Mouse (Mus musculus): ENCODE measurements around the gene 2010111I01Rik.
"Not testable (repeated sequence)": the region's sequence is repeated elsewhere in the genome, so short reads cannot be mapped to it uniquely, and the experiment has no call there.

Gene 2010111I01Rik

GRCm38 (mm10) chr13:63223026-63223770, 258.5 kb downstream of the 2010111I01Rik start:
- DNase-seq: no peak

GRCm38 (mm10) chr13:63225796-63226583, 261.3 kb downstream of the 2010111I01Rik start:
- no peak for DNase-seq

GRCm38 (mm10) chr13:63227785-63228184, 263.1 kb downstream of the 2010111I01Rik start:
- no peak for DNase-seq

GRCm38 (mm10) chr13:63230955-63231701, 266.4 kb downstream of the 2010111I01Rik start:
- no peak for DNase-seq

- no peak for DNase-seq
Observed at GRCm38 (mm10) chr13:63231702-63232070, 267.0 kb downstream of the 2010111I01Rik start.

- DNase-seq: no peak
Observed at GRCm38 (mm10) chr13:63232558-63232957, 267.9 kb downstream of the 2010111I01Rik start.

- not testable (repeated sequence) for DNase-seq
Observed at GRCm38 (mm10) chr13:63234520-63234919, 269.8 kb downstream of the 2010111I01Rik start.

- DNase-seq: no peak
Observed at GRCm38 (mm10) chr13:63235551-63235950, 270.9 kb downstream of the 2010111I01Rik start.

- no peak for DNase-seq
Observed at GRCm38 (mm10) chr13:63236159-63236893, 271.6 kb downstream of the 2010111I01Rik start.

- DNase-seq: no peak
Observed at GRCm38 (mm10) chr13:63238045-63238444, 273.4 kb downstream of the 2010111I01Rik start.

GRCm38 (mm10) chr13:63239301-63239804, 274.7 kb downstream of the 2010111I01Rik start:
- no peak for DNase-seq

- peak; percentile 90 for DNase-seq
Observed at GRCm38 (mm10) chr13:63239877-63240671, 275.4 kb downstream of the 2010111I01Rik start.

- DNase-seq: no peak
Observed at GRCm38 (mm10) chr13:63240835-63241234, 276.1 kb downstream of the 2010111I01Rik start.

- DNase-seq: no peak
Observed at GRCm38 (mm10) chr13:63241665-63242064, 277.0 kb downstream of the 2010111I01Rik start.

GRCm38 (mm10) chr13:63242401-63243192, 277.9 kb downstream of the 2010111I01Rik start:
- no peak for DNase-seq

GRCm38 (mm10) chr13:63243586-63243985, 278.9 kb downstream of the 2010111I01Rik start:
- no peak for DNase-seq

GRCm38 (mm10) chr13:63244425-63244824, 279.7 kb downstream of the 2010111I01Rik start:
- DNase-seq: no peak

- DNase-seq: no peak
Observed at GRCm38 (mm10) chr13:63245218-63245617, 280.5 kb downstream of the 2010111I01Rik start.

- no peak for DNase-seq
Observed at GRCm38 (mm10) chr13:63245812-63246211, 281.1 kb downstream of the 2010111I01Rik start.

- DNase-seq: no peak
Observed at GRCm38 (mm10) chr13:63246332-63246940, 281.7 kb downstream of the 2010111I01Rik start.
